Mouse (Mus musculus) heart, postnatal 0 days (tissue): Measurements from ENCODE around the gene Gpr155. TPM values are rescaled to one million over a fixed set of nuclear protein-coding genes. Genes with fewer than 3 reads are reported as not detected.

ENCODE experiments used
- ATAC-seq: fragments of 200-750 bp; cut with Nextera tagmentation; 2 replicates; pipeline ENCODE4 v1.8.0; 2017; ENCODE audit warnings: low read depth, moderate number of reproducible peaks, moderate library complexity; ENCODE audit not compliant: insufficient read depth
- DNase-seq: peaks from one replicate; pipeline ENCODE4 v3.0.0-alpha.2; 2016; ENCODE audit warnings: low spot score
- H3K27ac ChIP-seq: fragments of 300-500 bp; sonication (generic); 2 replicates; pipeline ENCODE4 v1.5.1; 2014; ENCODE audit warnings: low read depth, mild to moderate bottlenecking
- H3K27me3 ChIP-seq: fragments of 300-500 bp; sonication (generic); 2 replicates; pipeline ENCODE4 v1.6.1; 2014; ENCODE audit warnings: low read length, mixed read lengths; ENCODE audit not compliant: control insufficient read depth, insufficient read depth
- H3K36me3 ChIP-seq: fragments of 300-500 bp; sonication (generic); replicated peaks from 2 replicates; pipeline ENCODE4 v1.6.1; 2014; ENCODE audit warnings: low read length, mixed read lengths; ENCODE audit not compliant: control insufficient read depth, insufficient read depth
- H3K4me1 ChIP-seq: fragments of 300-500 bp; sonication (generic); 2 replicates; pipeline ENCODE4 v1.6.1; 2014; ENCODE audit warnings: antibody characterized with exemption; ENCODE audit not compliant: control insufficient read depth, insufficient read depth
- H3K4me2 ChIP-seq: fragments of 300-500 bp; sonication (generic); 2 replicates; pipeline ENCODE4 v1.6.1; 2014; ENCODE audit warnings: low read depth, mild to moderate bottlenecking, low read length, moderate library complexity
- H3K4me3 ChIP-seq: fragments of 300-500 bp; sonication (generic); 2 replicates; pipeline ENCODE4 v1.5.1; 2014; ENCODE audit warnings: low read depth, low read length
- H3K9ac ChIP-seq: fragments of 300-500 bp; sonication (generic); replicated peaks from 2 replicates; pipeline ENCODE4 v1.6.1; 2014; ENCODE audit warnings: low read depth, low read length, mixed read lengths
- H3K9me3 ChIP-seq: fragments of 300-500 bp; sonication (generic); replicated peaks from 2 replicates; pipeline ENCODE4 v1.6.1; 2016; ENCODE audit warnings: low read length; ENCODE audit not compliant: control insufficient read depth
- CTCF ChIP-seq: IDR thresholded peaks from 2 replicates; pipeline ENCODE4 v1.5.1; 2016; ENCODE audit warnings: antibody characterized with exemption, control low read depth, low read depth
- EP300 ChIP-seq: IDR thresholded peaks from 2 replicates; pipeline ENCODE4 v1.6.1; 2016; ENCODE audit warnings: antibody characterized with exemption, low read depth
- WGBS: fragments of 180-500 bp; shearing (Covaris S2); extraction: QIAGEN DNeasy Blood & Tissue Kit; methylation state at CpG from one replicate; pipeline ENCODE4 v1.1.7; 2014; 5-methylcytosine and 5-hydroxymethylcytosine counted together
- polyA plus RNA-seq: library from polyadenylated mRNA; unstranded; fragments of >200 nt; fragmentation: Nextera tagmentation; extraction: Ambion mirVana; gene quantifications from 2 replicates; pipeline ENCODE4 v1.2.1, GENCODE M21; 2015
- total RNA-seq: library from RNA; depleted of rRNA; stranded (reverse); fragments of >200 nt; gene quantifications from 2 replicates; pipeline ENCODE4 v1.2.3, GENCODE M21; 2014; ENCODE audit warnings: low replicate concordance; rRNA removed

Gene Gpr155
- total and polyA plus RNA-seq, 2 experiments from 2014 or later = 8.5 to 11.3 TPM

GRCm38 (mm10) chr2:73295023-73295422 is 91.3 kb downstream of the Gpr155 start:
- Histone ChIP-seq H3K36me3 (peaks cover 57% of the 10 kb centered on the region), H3K4me2 (no peak overlapping the region), H3K9me3 (no peaks in the 10 kb centered on the region), H3K4me3 (no peak overlapping the region), H3K4me1 (no peaks in the 10 kb centered on the region), H3K9ac (no peak overlapping the region), H3K27ac (no peak overlapping the region), H3K27me3 (no peaks in the 10 kb centered on the region)
- no peak for ATAC-seq
- WGBS = 62% methylated on average over 7 of the region's 7 CpGs
- TF ChIP-seq CTCF = no peak
- no peak for TF ChIP-seq EP300
- no peak for DNase-seq

Other genes starting within 250 kb of the Gpr155 start
- gene Ola1, start 167.6 kb downstream of the Gpr155 start, total RNA-seq = 33.3 and 34.6 TPM in 2 replicates
- gene Ola1, start 167.6 kb downstream of the Gpr155 start, polyA plus RNA-seq = 66.2 and 67.0 TPM in 2 replicates
- not detected in 2 replicates for gene Sp9, start 114.6 kb downstream of the Gpr155 start, total RNA-seq
- not detected in 2 replicates for gene Sp9, start 114.6 kb downstream of the Gpr155 start, polyA plus RNA-seq
- 10.5 and 16.3 TPM in 2 replicates for gene Scrn3, start 74.0 kb downstream of the Gpr155 start, total RNA-seq
- 13.5 and 13.8 TPM in 2 replicates for gene Scrn3, start 74.0 kb downstream of the Gpr155 start, polyA plus RNA-seq
- 0.08 and 3.9 TPM in 2 replicates for gene Cir1, start 73.9 kb downstream of the Gpr155 start, total RNA-seq
- 20.0 and 24.3 TPM in 2 replicates for gene Cir1, start 73.9 kb downstream of the Gpr155 start, polyA plus RNA-seq
- gene Wipf1, start 143.2 kb upstream of the Gpr155 start, total RNA-seq = 1.7 and 20.3 TPM in 2 replicates
- gene Wipf1, start 143.2 kb upstream of the Gpr155 start, polyA plus RNA-seq = 2.9 and 3.1 TPM in 2 replicates
- gene Chrna1, start 193.8 kb upstream of the Gpr155 start, total RNA-seq = not detected in 2 replicates
- 0.03 and 0.05 TPM in 2 replicates for gene Chrna1, start 193.8 kb upstream of the Gpr155 start, polyA plus RNA-seq